Mouse (Mus musculus) adrenal gland, adult 8-10 months (tissue): ENCODE measurements around the gene Umad1. TPM values are rescaled to one million over a fixed set of nuclear protein-coding genes. Genes with fewer than 3 reads are reported as not detected.

Experiments used
- total RNA-seq, 4 experiments: library from RNA; stranded (reverse); gene quantifications; 2 replicates each; pipeline ENCODE4 v1.2.4; 2022

The Umad1 gene
- total RNA-seq, 4 experiments from 2014 or later = 18.4 to 23.3 (median 22.1) TPM

Other genes with a start within 250 kb of the Umad1 start
- gene Col28a1, start 66.7 kb upstream of the Umad1 start, total RNA-seq = 1 to 10 TPM in 2 of 4 experiments, under 1 TPM in 2; 0.80 to 2.8 (median 1.4) TPM
- 10 to 100 TPM; 17.4 to 21.3 (median 19.3) TPM for gene Mios, start 50.1 kb upstream of the Umad1 start, total RNA-seq
- 10 to 100 TPM; 15.4 to 19.1 (median 17.4) TPM for gene Rpa3, start 115 bp upstream of the Umad1 start, total RNA-seq
- 1 to 10 TPM in 2 of 4 experiments, under 1 TPM in 1, not detected in 1; 0.07 to 1.5 (median 1.1) TPM for gene Gm45062, start 162 bp downstream of the Umad1 start, total RNA-seq